Mouse (Mus musculus) heart, postnatal 10 days (tissue): ENCODE results near the gene Mobp. TPM values are rescaled to one million over a fixed set of nuclear protein-coding genes. Genes with fewer than 3 reads are reported as not detected.

Source experiments
- DNase-seq, 2 experiments: peaks; one replicate each; pipeline ENCODE4 v3.0.0; 2021
- intact Hi-C: fragments of 180-260 bp; cut with DNase I; formaldehyde crosslinking; loops from one replicate; pipeline ENCODE4 v1.15.1; 2025
- total RNA-seq, 2 experiments: library from RNA; stranded (reverse); gene quantifications; 2 replicates each; pipeline ENCODE4 v1.2.3; 2021

Mobp gene
- total RNA-seq, 2 experiments from 2014 or later = not detected

GRCm38 (mm10) chr9:120202683-120203082, 53.2 kb downstream of the Mobp start:
- DNase-seq = no peak
- intact Hi-C loops = no loop called here

GRCm38 (mm10) chr9:120203936-120204335, 54.4 kb downstream of the Mobp start:
- DNase-seq = no peak
- intact Hi-C loops = no loop called here

DNA sequence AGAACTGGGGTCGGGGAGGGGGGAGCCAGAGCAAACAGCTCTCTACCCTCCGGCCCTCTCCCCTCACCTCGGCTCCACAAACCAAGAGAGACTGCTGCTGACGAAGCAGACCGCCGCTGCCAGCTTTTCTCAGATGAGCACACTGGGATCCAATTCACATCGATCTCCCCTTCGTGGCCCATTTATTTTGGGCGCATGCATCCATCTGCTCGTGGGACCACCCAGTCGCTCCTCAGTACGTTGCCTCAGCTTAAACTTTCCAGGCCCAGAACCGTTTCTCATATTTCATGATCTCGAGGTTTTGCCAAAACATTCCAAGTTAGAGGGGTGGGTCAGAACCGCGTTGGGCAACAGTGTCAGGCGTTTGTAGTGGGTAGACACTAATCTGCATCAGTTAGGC, 57.4 kb downstream of the Mobp start:
- no peak for DNase-seq
- intact Hi-C loops = no loop called here

DNA sequence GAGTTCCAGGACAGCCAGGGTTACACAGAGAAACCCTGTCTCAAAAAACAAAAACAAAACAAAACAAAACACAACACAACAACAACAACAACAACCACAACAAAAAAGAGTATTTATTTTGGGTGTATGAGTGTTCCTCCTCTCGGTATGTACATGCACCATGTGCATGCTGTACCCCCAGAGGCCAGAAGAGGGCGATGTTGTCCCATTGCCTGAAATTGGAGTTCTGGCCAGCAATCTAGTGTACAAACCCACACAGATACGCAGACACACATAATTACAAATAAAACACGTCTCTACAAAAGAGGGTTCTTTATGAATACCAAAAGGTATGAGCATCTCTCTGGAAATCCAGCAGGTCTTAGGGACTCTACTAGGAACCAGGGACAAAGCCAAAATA, 60.6 kb downstream of the Mobp start:
- DNase-seq = peak in 1 of 2 experiments; percentile 64
- intact Hi-C loops = no loop called here

DNA sequence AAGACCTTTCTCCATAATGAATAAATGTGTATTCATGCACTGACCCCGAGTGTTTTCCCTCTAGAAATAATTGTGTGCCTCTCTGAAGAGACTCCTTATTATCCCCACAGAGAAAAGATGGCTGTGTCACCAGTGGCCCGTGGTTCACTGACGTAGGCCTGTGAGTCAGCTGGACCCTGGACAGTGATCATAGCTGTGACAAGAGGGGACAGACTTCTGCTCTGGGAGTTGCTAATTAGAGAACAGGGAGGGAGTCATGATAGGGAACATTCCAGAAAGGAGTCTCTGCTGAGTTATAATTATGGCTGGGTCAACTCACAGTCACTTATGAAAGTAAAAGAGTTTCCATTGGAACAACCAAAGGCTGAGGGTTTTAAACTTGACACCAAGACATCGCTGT, 61.4 kb downstream of the Mobp start:
- peak in 1 of 2 experiments; percentile 28 for DNase-seq
- intact Hi-C loops = no loop called here

DNA sequence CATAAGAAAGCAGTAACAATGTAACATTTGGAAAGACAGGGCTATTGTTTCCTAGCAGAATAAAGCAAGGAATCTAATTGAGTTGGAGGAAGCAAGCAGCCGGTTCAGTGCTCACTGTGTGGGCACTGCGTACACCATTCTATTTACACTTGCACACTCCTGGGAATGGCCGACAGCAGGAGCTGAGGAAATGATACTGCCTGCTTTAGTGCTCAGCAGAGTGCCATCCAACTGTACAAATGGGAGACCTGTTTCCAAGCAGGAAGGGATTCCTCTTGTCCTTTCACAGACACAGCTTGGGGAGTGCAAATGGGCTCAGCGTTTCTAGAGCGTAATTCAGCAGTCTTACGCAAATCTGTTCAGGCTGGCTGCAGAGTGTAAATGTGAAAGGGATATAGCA, 63.4 kb downstream of the Mobp start:
- intact Hi-C loops = no loop called here
- DNase-seq = no peak

DNA sequence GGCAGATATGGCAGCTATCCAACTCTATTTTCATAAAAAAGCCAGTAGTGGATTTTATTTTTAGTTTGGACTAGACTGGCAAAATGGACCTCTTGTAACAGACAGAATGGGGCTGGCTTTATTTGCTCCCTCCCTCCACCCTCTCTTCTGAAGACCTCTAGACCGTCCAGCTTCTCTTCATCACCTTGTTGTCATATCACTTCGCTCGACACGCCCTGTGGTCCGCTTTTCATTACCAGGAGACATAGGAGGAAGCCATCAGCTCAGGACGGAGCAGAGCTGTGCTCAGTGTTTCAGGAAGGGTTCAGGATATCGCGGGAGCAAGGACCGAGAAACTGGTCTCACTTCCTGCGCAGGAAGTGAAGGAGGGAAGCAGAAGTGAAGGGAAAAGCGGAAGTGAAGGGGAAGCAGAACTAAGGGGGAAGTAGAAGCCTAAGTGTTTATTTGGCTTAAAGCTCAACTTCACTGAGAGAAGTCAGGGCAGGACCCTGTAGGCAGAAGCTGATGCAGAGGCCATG, 65.5 kb downstream of the Mobp start:
- peak in 1 of 2 experiments; percentile 23 for DNase-seq
- intact Hi-C loops = no loop called here

- intact Hi-C loops = no loop called here
- DNase-seq = peak; percentile 64 to 70
Measured at GRCm38 (mm10) chr9:120219411-120219810, 69.9 kb downstream of the Mobp start.

Other genes starting within 250 kb of the Mobp start
- gene Gorasp1, start 212.1 kb upstream of the Mobp start, total RNA-seq = 10 to 100 TPM; 19.1 to 22.9 TPM
- gene Ttc21a, start 212.1 kb upstream of the Mobp start, total RNA-seq = not detected
- gene Csrnp1, start 165.0 kb upstream of the Mobp start, total RNA-seq = 10 to 100 TPM in 1 of 2 experiments, 1 to 10 TPM in 1; 9.9 to 19.0 TPM
- gene Xirp1, start 126.1 kb upstream of the Mobp start, total RNA-seq = 100 to 1,000 TPM; 147 to 150 TPM
- 1 to 10 TPM; 3.9 to 7.1 TPM for gene Cx3cr1, start 79.8 kb upstream of the Mobp start, total RNA-seq
- gene Ccr8, start 57.6 kb upstream of the Mobp start, total RNA-seq = not detected
- gene Slc25a38, start 39.3 kb upstream of the Mobp start, total RNA-seq = 10 to 100 TPM; 10.2 to 11.7 TPM
- gene Rpsa, start 22.0 kb upstream of the Mobp start, total RNA-seq = 100 to 1,000 TPM; 624 to 658 TPM
- gene Myrip, start 151.8 kb downstream of the Mobp start, total RNA-seq = 1 to 10 TPM; 2.3 to 3.8 TPM